Mouse (Mus musculus): ENCODE measurements at regions not wholly inside any gene's neighbourhood (a gene's known extent, or its start where the extent isn't known, plus 50 kb on each side); places are given as distances from the start of the nearest gene placed in this dataset.

- intact Hi-C loops (cut with DNase I) = loop anchor here (5.0 kb wide), 2 partner anchors 240 to 560 kb away; no protein-coding TSS in a partner anchor
- DNase-seq (ENCODE audit: low spot score in 2 of 2) = no peak
Observed at GRCm38 (mm10) chr4:69197577-69197976, 243.4 kb upstream of the Brinp1 start.

- no peak for DNase-seq (ENCODE audit: low spot score in 2 of 2)
- intact Hi-C loops (cut with DNase I) = loop anchor here (5.0 kb wide), 2 partner anchors 239 to 561 kb away; no protein-coding TSS in a partner anchor
Observed at GRCm38 (mm10) chr4:69196094-69196493, 241.9 kb upstream of the Brinp1 start.

GRCm38 (mm10) chr4:69195645-69196044 lies 241.4 kb upstream of the Brinp1 start:
- peak; percentile 69 to 73 for DNase-seq (ENCODE audit: low spot score in 2 of 2)
- intact Hi-C loops (cut with DNase I) = loop anchor here (5.0 kb wide), 2 partner anchors 238 to 562 kb away; no protein-coding TSS in a partner anchor
